29 mouse cellular contexts compared by ENCODE assay signal in genomic region chr6:142945461-142945860, GRCm38 (mm10). TPM values are rescaled to one million over a fixed set of nuclear protein-coding genes. Genes with fewer than 3 reads are reported as not detected.
A peak's percentile ranks its signal among the peaks of the same experiment; 100 is the strongest.
DNase-seq lines count a peak whose midpoint lies in the region; ATAC-seq and TF ChIP-seq lines count a peak whose summit lies in the region.
"Had no signal": no experiment of that assay in that cellular context is flagged by ENCODE, and none has a peak within 500 bp of the region (broad histone marks: within the 10 kb centered on the region; RNA-seq: fewer than 3 reads in every experiment).

No protein-coding gene starts in this region.

- H3K36me3 ChIP-seq in liver, embryonic 14.5 days (replicated peaks; ENCODE audit: control insufficient read depth, insufficient read depth, low read depth), result no peaks in the 10 kb centered on the region
- no peaks in the 10 kb centered on the region for H3K36me3 ChIP-seq in limb, embryonic 15.5 days
- H3K36me3 ChIP-seq: forebrain, embryonic 12.5 days; heart, embryonic 15.5 days; limb, embryonic 13.5 days; stomach, embryonic 15.5 days had no signal

- no peaks in the 10 kb centered on the region for H3K27me3 ChIP-seq in liver, embryonic 14.5 days (ENCODE audit: control insufficient read depth, insufficient read depth, low read length)
- no peaks in the 10 kb centered on the region for H3K27me3 ChIP-seq in limb, embryonic 15.5 days
- H3K27me3 ChIP-seq: forebrain, embryonic 12.5 days; heart, embryonic 15.5 days; hindbrain, embryonic 13.5 days; limb, embryonic 13.5 days; neural tube, embryonic 13.5 days; Patski; stomach, embryonic 15.5 days had no signal

- H3K4me1 ChIP-seq in liver, embryonic 14.5 days (replicated peaks; ENCODE audit: control insufficient read depth in 2 of 2, insufficient read depth in 2 of 2, low read length in 1 of 2), result peaks cover 0 to 12% of the 10 kb centered on the region in 2 experiments; a peak in 2 of 4 replicates
- peaks cover 12% of the 10 kb centered on the region; the same call in 1 of the 2 replicates for H3K4me1 ChIP-seq in limb, embryonic 15.5 days
- H3K4me1 ChIP-seq: stomach, embryonic 15.5 days had no signal

- H3K9ac ChIP-seq in liver, embryonic 14.5 days (replicated peaks), result no peak overlapping the region
- no peak overlapping the region for H3K9ac ChIP-seq in limb, embryonic 15.5 days
- H3K9ac ChIP-seq: forebrain, embryonic 12.5 days; forebrain, postnatal 0 days; heart, embryonic 15.5 days; hindbrain, embryonic 13.5 days; limb, embryonic 13.5 days; neural tube, embryonic 13.5 days; stomach, embryonic 15.5 days had no signal

- 13% methylated on average over 2 of the region's 2 CpGs for WGBS in liver, embryonic 14.5 days (ENCODE audit: insufficient replicate concordance)
- WGBS in limb, embryonic 15.5 days, result 83% methylated on average over 2 of the region's 2 CpGs

- peak; percentile 15 for DNase-seq in heart, adult 11 months
- no peak for DNase-seq in heart, postnatal 10 days
- no peak for DNase-seq in liver, embryonic 14.5 days (ENCODE audit: low read depth in 3 of 3, low spot score in 3 of 3)
- no peak for DNase-seq in liver
- peak; percentile 52 for DNase-seq in CD4-positive helper T cell, adult 2 months (ENCODE audit: low read depth, low spot score)
- DNase-seq in adrenal gland, adult (ENCODE audit: inconsistent age in 2 of 2, low spot score in 1 of 2), result no peak
- DNase-seq: adrenal gland, postnatal 14 days; cerebellum, adult 18-20 months; cerebellum, postnatal 14 days; forebrain, postnatal 0 days; heart, postnatal 4 days; kidney, adult 9 months; kidney, postnatal 25 days; lung, adult 18-20 months; lung, postnatal 10 days had no signal

- no peak overlapping the region for H3K27ac ChIP-seq in liver, embryonic 14.5 days
- H3K27ac ChIP-seq in limb, embryonic 15.5 days, result peak overlapping the region; percentile 9; the same call in 1 of the 2 replicates
- H3K27ac ChIP-seq: forebrain, embryonic 12.5 days; heart, embryonic 15.5 days; hindbrain, embryonic 13.5 days; macrophage; midbrain, embryonic 10.5 days; neural tube, embryonic 13.5 days; stomach, embryonic 15.5 days had no signal

- H3K9me3 ChIP-seq in liver, embryonic 14.5 days (ENCODE audit: control insufficient read depth, low read length), result no peaks in the 10 kb centered on the region
- no peaks in the 10 kb centered on the region for H3K9me3 ChIP-seq in limb, embryonic 15.5 days
- H3K9me3 ChIP-seq: forebrain, embryonic 12.5 days; heart, embryonic 15.5 days; hindbrain, embryonic 13.5 days; limb, embryonic 13.5 days; midbrain, embryonic 10.5 days; neural tube, embryonic 13.5 days; stomach, embryonic 15.5 days had no signal

- ATAC-seq in liver, embryonic 14.5 days (ENCODE audit: insufficient read depth), result peak; percentile 43; the same call in 1 of the 2 replicates
- no peak for ATAC-seq in limb, embryonic 15.5 days (ENCODE audit: insufficient number of reproducible peaks, low FRiP score, low TSS enrichment, low read depth)
- ATAC-seq: forebrain, postnatal 0 days; intestine, postnatal 0 days; Patski had no signal

- H3K4me3 ChIP-seq in liver, embryonic 14.5 days (ENCODE audit: insufficient read depth in 1 of 2, low read depth in 2 of 2, low read length in 2 of 2), result no peak overlapping the region
- no peak overlapping the region for H3K4me3 ChIP-seq in limb, embryonic 15.5 days
- H3K4me3 ChIP-seq: erythroblast, embryonic 14.5 days; forebrain, embryonic 12.5 days; heart, embryonic 15.5 days; hindbrain, embryonic 13.5 days; limb, embryonic 13.5 days; midbrain, embryonic 10.5 days; myocyte; neural tube, embryonic 13.5 days; stomach, embryonic 15.5 days had no signal

- no peak overlapping the region for H3K4me2 ChIP-seq in liver, embryonic 14.5 days (ENCODE audit: low read depth)
- no peak overlapping the region for H3K4me2 ChIP-seq in limb, embryonic 15.5 days
- H3K4me2 ChIP-seq: forebrain, embryonic 12.5 days; heart, embryonic 15.5 days; hindbrain, embryonic 13.5 days; limb, embryonic 13.5 days; neural tube, embryonic 13.5 days; stomach, embryonic 15.5 days had no signal

- no peak; the same call in 1 of the 2 replicates for TF ChIP-seq EP300 in liver, embryonic 14.5 days (IDR thresholded peaks at IDR 0.05; ENCODE audit: low read depth)

- intact Hi-C loops in heart, postnatal 10 days (cut with DNase I), result no loop called here

- no peak for TF ChIP-seq CTCF in liver, embryonic 14.5 days (IDR thresholded peaks at IDR 0.05; ENCODE audit: low read depth)

RNA-seq across cellular contexts. Expression of gene St8sia1, which starts 18.8 kb away (rescaled TPM):
- 1 to 10 TPM in 1 of 2 experiments, under 1 TPM in 1; 0.89 to 1.3 TPM for total RNA-seq in heart, postnatal 10 days (2021)
- polyA plus RNA-seq in liver, embryonic 14.5 days (2012; rRNA removed), result 0.06 and 0.07 TPM in 2 replicates
- polyA plus RNA-seq in liver, embryonic 14.5 days (2014; fragmentation: Nextera tagmentation; extraction: Ambion mirVana), result 0.03 and 0.16 TPM in 2 replicates
- polyA plus RNA-seq in limb, embryonic 15.5 days (2015; fragmentation: Nextera tagmentation; extraction: Ambion mirVana), result 0.74 TPM in 2 replicates
- total RNA-seq: MEL had no signal
- polyA plus RNA-seq: erythroblast, embryonic 14.5 days had no signal

Comparison
In these comparisons a context has a peak if more than half of its experiments do, and no peak if none do; other contexts are left out.
1. DNase-seq: peak in heart, adult 11 months (single experiment) and CD4-positive helper T cell, adult 2 months (single experiment); none in heart, postnatal 10 days (0 of 2), liver, embryonic 14.5 days (0 of 3), liver (single experiment) and adrenal gland, adult (0 of 2).